Mouse (Mus musculus) liver, embryonic 11.5 days (tissue): Measurements from ENCODE around the gene Gm29609. TPM values are rescaled to one million over a fixed set of nuclear protein-coding genes. Genes with fewer than 3 reads are reported as not detected.

Source experiments
- ATAC-seq: fragments of 200-750 bp; cut with Nextera tagmentation; replicated peaks from 2 replicates; pipeline ENCODE4 v1.8.0; 2017; ENCODE audit warnings: moderate number of reproducible peaks, mild to moderate bottlenecking, moderate TSS enrichment, moderate library complexity; ENCODE audit not compliant: low FRiP score
- DNase-seq: peaks from one replicate; pipeline ENCODE4 v3.0.0-alpha.2; 2017; ENCODE audit warnings: low spot score
- H3K27ac ChIP-seq: fragments of 300-500 bp; sonication (generic); 2 replicates; pipeline ENCODE4 v1.5.1; 2014; ENCODE audit warnings: mild to moderate bottlenecking, low read depth, low read length, control low read depth
- H3K27me3 ChIP-seq: fragments of 300-500 bp; sonication (generic); replicated peaks from 2 replicates; pipeline ENCODE4 v1.6.1; 2014; ENCODE audit warnings: low read length, mixed read lengths; ENCODE audit not compliant: control insufficient read depth, insufficient read depth
- H3K36me3 ChIP-seq: fragments of 300-500 bp; sonication (generic); 2 replicates; pipeline ENCODE4 v1.6.1; 2014; ENCODE audit warnings: mild to moderate bottlenecking, low read length, moderate library complexity, mixed read lengths; ENCODE audit not compliant: control insufficient read depth, insufficient read depth
- H3K4me1 ChIP-seq: fragments of 300-500 bp; sonication (generic); replicated peaks from 2 replicates; pipeline ENCODE4 v1.6.1; 2014; ENCODE audit warnings: low read length, mixed read lengths; ENCODE audit not compliant: control insufficient read depth, insufficient read depth
- H3K4me2 ChIP-seq: fragments of 300-500 bp; sonication (generic); 2 replicates; pipeline ENCODE4 v1.6.1; 2014; ENCODE audit warnings: mild to moderate bottlenecking, control low read depth, moderate library complexity
- H3K4me3 ChIP-seq: fragments of 300-500 bp; sonication (generic); 2 replicates; pipeline ENCODE4 v1.5.1; 2014; ENCODE audit warnings: low read depth, low read length, control low read depth
- H3K9ac ChIP-seq: fragments of 300-500 bp; sonication (generic); 2 replicates; pipeline ENCODE4 v1.6.1; 2014; ENCODE audit warnings: low read depth, low read length, control low read depth
- H3K9me3 ChIP-seq: fragments of 300-500 bp; sonication (generic); 2 replicates; pipeline ENCODE4 v1.6.1; 2016; ENCODE audit warnings: low read length, inconsistent platforms, mixed read lengths; ENCODE audit not compliant: control insufficient read depth
- WGBS: fragments of 180-500 bp; shearing (Covaris S2); extraction: QIAGEN DNeasy Blood & Tissue Kit; methylation state at CpG from one replicate; pipeline ENCODE4 v1.1.7; 2014; 5-methylcytosine and 5-hydroxymethylcytosine counted together
- polyA plus RNA-seq: library from polyadenylated mRNA; unstranded; fragments of >200 nt; fragmentation: Nextera tagmentation; extraction: Ambion mirVana; gene quantifications from 2 replicates; pipeline ENCODE4 v1.2.1, GENCODE M21; 2014

Gm29609 gene
- polyA plus RNA-seq, 1 experiment from 2014 or later, result 1.5 TPM

DNA sequence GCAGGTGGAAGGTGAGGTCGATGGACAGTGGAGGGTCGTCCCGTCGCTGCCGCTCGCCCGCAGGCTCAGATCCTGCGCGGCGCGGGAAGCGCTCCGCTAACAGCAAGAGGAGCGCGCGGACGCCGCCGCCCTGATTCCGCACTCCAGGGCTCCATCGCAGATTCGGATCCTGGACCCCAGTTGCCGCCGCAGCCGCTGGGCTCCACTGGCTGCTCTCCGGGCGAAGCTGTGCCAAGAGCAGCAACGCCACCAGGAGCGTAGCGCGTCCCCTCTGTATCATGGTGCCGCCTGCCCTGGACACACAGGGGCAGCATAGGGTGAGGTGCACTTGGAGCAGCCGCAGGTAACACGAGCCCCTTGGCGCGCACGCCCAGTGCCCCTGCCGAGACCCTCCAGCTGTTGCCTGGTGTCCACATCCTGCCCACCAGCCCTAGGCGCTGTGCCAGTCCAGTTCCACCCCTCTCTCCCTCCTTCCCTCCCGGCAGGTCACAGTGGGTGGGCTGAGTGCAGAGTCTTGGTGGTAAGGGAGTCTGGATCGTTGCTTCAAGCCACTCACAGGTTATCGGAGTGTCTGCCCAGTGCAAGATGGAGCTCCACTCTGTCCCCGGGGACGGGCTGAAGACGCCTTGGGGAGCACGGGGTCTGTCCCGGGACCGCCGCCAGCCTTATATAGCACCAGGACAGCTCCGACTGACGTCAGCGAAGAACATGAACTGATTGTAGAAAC lies 41.3 kb downstream of the Gm29609 start, which contains the start of gene Ucn:
Gene Ucn, minus strand, starts transcription at position 589 of the 727 bp plus-strand sequence.
- no peaks in the 10 kb centered on the region for H3K4me1 ChIP-seq
- peak within 1 kb of the TSS; percentile 34 for H3K4me2 ChIP-seq
- 4% methylated on average over 52 of the region's 52 CpGs for WGBS
- peaks cover 63% of the 10 kb centered on the region for H3K27me3 ChIP-seq
- DNase-seq (no peak), ATAC-seq (no peak)
- no peak within 1 kb of the TSS for H3K9ac ChIP-seq
- H3K4me3 ChIP-seq, result peak within 1 kb of the TSS; percentile 11; the same call in 1 of the 2 replicates
- no peaks in the 10 kb centered on the region; the same call in 1 of the 2 replicates for H3K36me3 ChIP-seq
- no peaks in the 10 kb centered on the region for H3K9me3 ChIP-seq
- H3K27ac ChIP-seq, result no peak within 1 kb of the TSS

- H3K4me3 ChIP-seq, result no peak overlapping the region
- no peaks in the 10 kb centered on the region; the same call in 1 of the 2 replicates for H3K36me3 ChIP-seq
- ATAC-seq (no peak), DNase-seq (no peak)
- peak overlapping the region; percentile 34 for H3K4me2 ChIP-seq
- WGBS, result 2% methylated on average over 13 of the region's 13 CpGs
- no peak overlapping the region for H3K27ac ChIP-seq
- no peaks in the 10 kb centered on the region for H3K9me3 ChIP-seq
- peaks cover 63% of the 10 kb centered on the region for H3K27me3 ChIP-seq
- H3K9ac ChIP-seq, result no peak overlapping the region
- no peaks in the 10 kb centered on the region for H3K4me1 ChIP-seq
Observed at GRCm38 (mm10) chr5:31137658-31138057, 42.1 kb downstream of the Gm29609 start.

DNA sequence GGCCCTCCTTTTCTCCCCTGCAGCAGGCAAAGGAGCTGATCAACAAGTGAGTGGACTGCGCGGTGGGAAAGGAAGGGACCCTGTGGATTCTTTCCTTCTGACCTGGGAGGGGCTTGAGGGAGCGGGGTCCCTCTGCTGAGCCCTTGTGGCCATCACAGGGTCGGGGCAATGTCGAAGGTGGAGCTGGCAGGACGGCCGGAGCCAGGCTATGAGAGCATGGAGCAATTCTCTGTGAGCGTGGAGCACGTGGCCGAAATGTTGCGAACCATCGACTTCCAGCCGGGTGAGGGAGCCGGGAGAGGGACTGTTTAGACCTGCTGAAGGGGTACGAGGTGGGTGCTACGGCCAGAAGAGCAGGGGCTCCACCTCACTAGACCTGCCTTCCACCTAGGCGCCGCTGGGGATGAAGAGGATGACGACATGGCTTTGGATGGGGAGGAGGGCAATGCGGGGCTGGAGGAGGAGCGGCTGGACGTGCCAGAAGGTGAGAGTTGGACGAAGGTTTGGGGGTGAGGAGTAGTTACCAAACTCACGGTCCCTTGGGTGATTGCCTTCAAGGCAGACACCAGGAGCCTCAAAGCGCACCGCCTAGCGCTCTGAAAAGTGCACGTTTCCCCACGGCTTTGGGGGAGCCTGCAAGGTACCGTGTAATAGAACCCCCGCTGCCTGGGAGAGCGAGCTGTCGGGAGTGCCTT lies 42.8 kb downstream of the Gm29609 start:
- H3K9me3 ChIP-seq, result no peaks in the 10 kb centered on the region
- H3K4me1 ChIP-seq, result no peaks in the 10 kb centered on the region
- peaks cover 63% of the 10 kb centered on the region for H3K27me3 ChIP-seq
- WGBS, result 3% methylated on average over 33 of the region's 33 CpGs
- no peak for ATAC-seq
- H3K4me2 ChIP-seq, result no peak overlapping the region
- H3K36me3 ChIP-seq, result no peaks in the 10 kb centered on the region; the same call in 1 of the 2 replicates
- H3K4me3 ChIP-seq, result no peak overlapping the region
- no peak for DNase-seq
- H3K27ac ChIP-seq, result no peak overlapping the region
- no peak overlapping the region for H3K9ac ChIP-seq

- no peak overlapping the region for H3K4me3 ChIP-seq
- H3K27me3 ChIP-seq, result peaks cover 3% of the 10 kb centered on the region; the same call in 1 of the 2 replicates
- 32% methylated on average over 5 of the region's 5 CpGs for WGBS
- no peaks in the 10 kb centered on the region for H3K36me3 ChIP-seq
- no peak for ATAC-seq
- no peaks in the 10 kb centered on the region for H3K4me1 ChIP-seq
- no peak overlapping the region for H3K4me2 ChIP-seq
- H3K9ac ChIP-seq, result no peak overlapping the region
- DNase-seq, result no peak
- no peaks in the 10 kb centered on the region for H3K9me3 ChIP-seq
- H3K27ac ChIP-seq, result no peak overlapping the region
Observed at GRCm38 (mm10) chr5:31126050-31126449, 53.7 kb downstream of the Gm29609 start.

DNA sequence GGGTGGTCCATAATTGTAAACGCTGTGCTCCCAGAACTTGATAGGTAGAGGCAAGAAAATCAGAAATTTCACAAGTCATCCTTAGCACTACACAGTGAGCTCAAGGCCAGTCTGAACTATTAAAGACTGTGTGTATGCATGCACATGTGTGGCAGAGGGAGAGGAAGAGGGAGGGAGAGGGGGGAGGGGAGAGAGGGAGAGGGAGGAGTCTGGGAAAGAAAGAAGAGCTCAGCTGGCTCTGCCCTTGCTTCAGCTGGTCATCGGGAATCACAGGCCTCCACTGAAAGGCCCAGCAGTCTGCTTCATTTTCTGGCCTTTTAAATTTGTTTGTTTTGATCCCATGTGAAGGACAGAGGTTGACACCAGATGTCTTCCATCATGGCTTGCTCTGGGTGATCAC lies 56.2 kb downstream of the Gm29609 start:
- Histone ChIP-seq H3K27ac (no peak overlapping the region), H3K36me3 (no peaks in the 10 kb centered on the region), H3K9ac (no peak overlapping the region), H3K27me3 (no peaks in the 10 kb centered on the region), H3K4me1 (no peaks in the 10 kb centered on the region), H3K4me3 (no peak overlapping the region), H3K9me3 (no peaks in the 10 kb centered on the region), H3K4me2 (no peak overlapping the region)
- ATAC-seq, result no peak
- 68% methylated on average over 2 of the region's 2 CpGs for WGBS
- DNase-seq, result no peak

GRCm38 (mm10) chr5:31121111-31121510 lies 58.6 kb downstream of the Gm29609 start:
- no peaks in the 10 kb centered on the region for H3K36me3 ChIP-seq
- H3K9ac ChIP-seq, result no peak overlapping the region
- H3K27me3 ChIP-seq, result 0 out of 2 replicates have a peak, but pooled peaks cover 6% of the 10 kb centered on the region
- H3K4me2 ChIP-seq, result no peak overlapping the region
- DNase-seq (no peak), ATAC-seq (no peak)
- no peaks in the 10 kb centered on the region for H3K4me1 ChIP-seq
- no peak overlapping the region for H3K27ac ChIP-seq
- H3K4me3 ChIP-seq, result no peak overlapping the region
- WGBS, result 65% methylated on average over 8 of the region's 8 CpGs
- no peaks in the 10 kb centered on the region for H3K9me3 ChIP-seq

DNA sequence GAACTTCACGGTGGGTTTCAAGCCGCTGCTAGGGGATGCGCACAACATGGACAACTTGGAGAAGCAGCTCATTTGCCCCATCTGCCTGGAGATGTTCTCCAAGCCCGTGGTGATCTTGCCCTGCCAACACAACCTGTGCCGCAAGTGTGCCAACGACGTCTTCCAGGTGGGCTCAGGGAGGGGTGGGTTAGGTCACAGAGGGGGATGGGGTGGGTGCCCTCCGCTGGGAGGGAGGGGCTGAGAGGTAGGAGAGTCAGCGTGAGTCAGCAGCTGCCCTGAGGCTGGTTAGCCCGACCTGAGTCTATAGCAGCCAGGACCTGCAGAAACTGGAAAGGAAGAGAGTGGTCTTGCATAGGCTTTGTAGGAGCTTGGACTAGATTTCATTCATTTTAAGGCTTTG lies 62.8 kb downstream of the Gm29609 start:
- no peak for ATAC-seq
- no peak overlapping the region for H3K4me2 ChIP-seq
- 0 out of 2 replicates have a peak, but pooled peaks cover 7% of the 10 kb centered on the region for H3K27me3 ChIP-seq
- no peaks in the 10 kb centered on the region for H3K4me1 ChIP-seq
- 22% methylated on average over 10 of the region's 10 CpGs for WGBS
- no peak overlapping the region for H3K27ac ChIP-seq
- H3K9me3 ChIP-seq, result no peaks in the 10 kb centered on the region
- no peak overlapping the region for H3K4me3 ChIP-seq
- DNase-seq, result no peak
- H3K36me3 ChIP-seq, result no peaks in the 10 kb centered on the region
- no peak overlapping the region for H3K9ac ChIP-seq

DNA sequence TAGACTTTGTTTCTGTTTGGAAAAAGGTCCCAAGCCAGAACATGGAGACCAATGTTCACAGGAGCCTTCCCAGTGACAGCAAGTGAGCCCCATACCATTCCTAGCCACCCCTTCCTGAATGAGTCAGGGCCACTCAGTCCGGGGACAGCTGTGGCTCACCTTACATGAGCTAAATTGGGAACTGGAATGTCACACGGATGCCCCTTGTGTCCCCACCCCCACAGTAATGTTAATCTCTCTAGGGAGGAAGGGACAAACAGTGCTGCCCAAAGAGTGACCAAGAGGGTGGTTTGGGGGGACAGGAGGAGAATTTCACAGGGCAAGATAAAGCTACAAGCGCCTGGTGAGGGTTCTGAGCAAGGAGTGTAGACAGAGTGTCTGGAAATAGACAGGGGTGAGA lies 63.4 kb downstream of the Gm29609 start, which contains the start of gene Trim54:
Gene Trim54, plus strand, starts transcription at position 359 of the 400 bp plus-strand sequence.
- no peaks in the 10 kb centered on the region for H3K9me3 ChIP-seq
- no peak for DNase-seq
- no peak within 1 kb of the TSS for H3K4me3 ChIP-seq
- H3K4me1 ChIP-seq, result no peaks in the 10 kb centered on the region
- ATAC-seq, result no peak
- no peak within 1 kb of the TSS for H3K4me2 ChIP-seq
- H3K9ac ChIP-seq, result no peak within 1 kb of the TSS
- 23% methylated on average over 3 of the region's 3 CpGs for WGBS
- H3K27me3 ChIP-seq, result 0 out of 2 replicates have a peak, but pooled peaks cover 7% of the 10 kb centered on the region
- no peaks in the 10 kb centered on the region for H3K36me3 ChIP-seq
- H3K27ac ChIP-seq, result no peak within 1 kb of the TSS
